Comparison of ENCODE assay signal across 30 mouse cellular contexts in genomic region chr9:7748881-7749280, GRCm38 (mm10). TPM values are rescaled to one million over a fixed set of nuclear protein-coding genes. Genes with fewer than 3 reads are reported as not detected.
A peak's percentile ranks its signal among the peaks of the same experiment; 100 is the strongest.
DNase-seq lines count a peak whose midpoint lies in the region; ATAC-seq and TF ChIP-seq lines count a peak whose summit lies in the region.
"Had no signal": no experiment of that assay in that cellular context is flagged by ENCODE, and none has a peak within 500 bp of the region (broad histone marks: within the 10 kb centered on the region; RNA-seq: fewer than 3 reads in every experiment).

No protein-coding gene starts in this region.

- H3K4me3 ChIP-seq in forebrain, postnatal 0 days (ENCODE audit: low read depth, low read length): no peak overlapping the region
- H3K4me3 ChIP-seq in forebrain, embryonic 14.5 days (ENCODE audit: low read depth, low read length): no peak overlapping the region
- H3K4me3 ChIP-seq: embryonic facial prominence, embryonic 12.5 days; forebrain, embryonic 13.5 days had no signal

- peak; percentile 42; the same call in 1 of the 2 replicates for ATAC-seq in forebrain, postnatal 0 days
- ATAC-seq in forebrain, embryonic 14.5 days: no peak
- ATAC-seq: activated CD4-positive, CD25-positive, alpha-beta regulatory T cell, adult 4 months; CD4-positive, CD25-positive, alpha-beta regulatory T cell, adult 4 months; forebrain, embryonic 13.5 days; forebrain, embryonic 16.5 days; Patski had no signal

- H3K27me3 ChIP-seq in forebrain, postnatal 0 days (ENCODE audit: insufficient read depth, low read length): no peaks in the 10 kb centered on the region
- H3K27me3 ChIP-seq in forebrain, embryonic 14.5 days (replicated peaks; ENCODE audit: control insufficient read depth, insufficient read depth, low read length): no peaks in the 10 kb centered on the region
- H3K27me3 ChIP-seq: CH12.LX; embryonic facial prominence, embryonic 12.5 days; forebrain, embryonic 13.5 days; Patski had no signal

- no peak overlapping the region for H3K9ac ChIP-seq in forebrain, postnatal 0 days
- H3K9ac ChIP-seq in forebrain, embryonic 14.5 days (ENCODE audit: low read length): no peak overlapping the region
- H3K9ac ChIP-seq: embryonic facial prominence, embryonic 12.5 days; forebrain, embryonic 13.5 days had no signal

- no peaks in the 10 kb centered on the region for H3K9me3 ChIP-seq in forebrain, postnatal 0 days (ENCODE audit: low read length)
- H3K9me3 ChIP-seq in forebrain, embryonic 14.5 days (replicated peaks; ENCODE audit: control insufficient read depth, low read length): no peaks in the 10 kb centered on the region
- H3K9me3 ChIP-seq: embryonic facial prominence, embryonic 12.5 days; forebrain, embryonic 13.5 days; G1E had no signal

- H3K4me1 ChIP-seq in forebrain, postnatal 0 days (ENCODE audit: insufficient read depth): no peaks in the 10 kb centered on the region
- no peaks in the 10 kb centered on the region for H3K4me1 ChIP-seq in forebrain, embryonic 14.5 days (ENCODE audit: control insufficient read depth, insufficient read depth, low read length)
- H3K4me1 ChIP-seq: embryonic facial prominence, embryonic 12.5 days; forebrain, embryonic 13.5 days had no signal

- no peak for DNase-seq in forebrain, postnatal 0 days
- DNase-seq in forebrain, embryonic 14.5 days (ENCODE audit: low spot score): no peak
- DNase-seq in heart, adult 11 months: peak; percentile 61
- no peak for DNase-seq in heart, adult 9 months (ENCODE audit: low spot score in 2 of 2)
- no peak for DNase-seq in spleen, postnatal 10 days (ENCODE audit: low spot score in 2 of 2)
- DNase-seq: B cell, adult 2 months; cerebellum, adult 11 months; cerebellum, adult 18-20 months; cerebellum, adult 8-10 months; cerebellum, adult 9-11 months; cerebellum, postnatal 14 days; cerebellum, postnatal 36 days; embryo, embryonic 11 days had no signal

- no peak overlapping the region for H3K4me2 ChIP-seq in forebrain, postnatal 0 days (ENCODE audit: low read depth)
- H3K4me2 ChIP-seq in forebrain, embryonic 14.5 days (ENCODE audit: low read length): no peak overlapping the region
- H3K4me2 ChIP-seq: embryonic facial prominence, embryonic 12.5 days; forebrain, embryonic 13.5 days had no signal

- TF ChIP-seq CTCF in forebrain, postnatal 0 days (IDR thresholded peaks at IDR 0.05; ENCODE audit: low read depth): no peak

- no peak overlapping the region for H3K27ac ChIP-seq in forebrain, postnatal 0 days (ENCODE audit: low read depth, low read length)
- H3K27ac ChIP-seq in forebrain, embryonic 14.5 days (ENCODE audit: low read depth, low read length): no peak overlapping the region
- H3K27ac ChIP-seq: embryonic facial prominence, embryonic 12.5 days; forebrain, embryonic 13.5 days had no signal

- WGBS in forebrain, postnatal 0 days: 74% methylated on average over 3 of the region's 3 CpGs
- 88% methylated on average over 3 of the region's 3 CpGs for WGBS in forebrain, embryonic 14.5 days

- no peaks in the 10 kb centered on the region for H3K36me3 ChIP-seq in forebrain, postnatal 0 days (ENCODE audit: insufficient read depth)
- H3K36me3 ChIP-seq in forebrain, embryonic 14.5 days (ENCODE audit: control insufficient read depth, insufficient read depth, low read length): no peaks in the 10 kb centered on the region
- H3K36me3 ChIP-seq: embryonic facial prominence, embryonic 12.5 days; G1E had no signal

RNA-seq across cellular contexts. Expression of gene Tmem123, which starts 15.0 kb away (rescaled TPM):
- 13.7 and 19.8 TPM in 2 replicates for total RNA-seq in forebrain, postnatal 0 days (2014; rRNA removed)
- 13.9 TPM in 2 replicates for polyA plus RNA-seq in forebrain, postnatal 0 days (2015; fragmentation: Nextera tagmentation; extraction: Ambion mirVana)
- 40.7 and 43.9 TPM in 2 replicates for polyA plus RNA-seq in forebrain, embryonic 14.5 days (2014; fragmentation: Nextera tagmentation; extraction: Ambion mirVana)

RNA-seq across cellular contexts. Expression of gene Mmp7, which starts 57.0 kb away (rescaled TPM):
- total RNA-seq in forebrain, postnatal 0 days (2014; rRNA removed): not detected in 2 replicates
- not detected in 2 replicates for polyA plus RNA-seq in forebrain, postnatal 0 days (2015; fragmentation: Nextera tagmentation; extraction: Ambion mirVana)
- not detected in 2 replicates for polyA plus RNA-seq in forebrain, embryonic 14.5 days (2014; fragmentation: Nextera tagmentation; extraction: Ambion mirVana)
- total RNA-seq: adrenal gland, adult 18-20 months; adrenal gland, adult 8-10 months; adrenal gland, postnatal 14 days; adrenal gland, postnatal 36 days; CH12.LX; common myeloid progenitor, adult 5-6 weeks; G1E had no signal
- polyA plus RNA-seq: activated CD4-positive, CD25-positive, alpha-beta regulatory T cell, adult 4 months; brain, embryonic 14.5 days; CD4-positive, CD25-positive, alpha-beta regulatory T cell, adult 4 months; embryonic facial prominence, embryonic 12.5 days; embryonic facial prominence, embryonic 14.5 days; forebrain, embryonic 11.5 days; forebrain, embryonic 13.5 days; forebrain, embryonic 16.5 days; frontal cortex, adult 2 months; G1E; Patski had no signal
